Mouse (Mus musculus) gastrocnemius, postnatal 36 days (tissue): ENCODE results near the gene Olfr1076. TPM values are rescaled to one million over a fixed set of nuclear protein-coding genes. Genes with fewer than 3 reads are reported as not detected.
"Not testable (repeated sequence)": the region's sequence is repeated elsewhere in the genome, so short reads cannot be mapped to it uniquely, and the experiment has no call there.

Experiments used
- DNase-seq, 2 experiments: peaks; one replicate each; pipeline ENCODE4 v3.0.0; 2022
- intact Hi-C: fragments of 180-260 bp; cut with DNase I; formaldehyde crosslinking; loops from one replicate; pipeline ENCODE4 v1.15.1; 2025
- long read RNA-seq, 2 experiments: library from polyadenylated mRNA; stranded (forward); transcript quantifications; one replicate each; pipeline ENCODE4 v2.0.0; 2021
- total RNA-seq, 2 experiments: library from RNA; stranded (reverse); gene quantifications; 2 replicates each; pipeline ENCODE4 v1.2.3; 2021

Gene Olfr1076
- total RNA-seq, result not detected
- long read RNA-seq, experiment 1, result 0 reads
- long read RNA-seq, experiment 2, result 0 reads

- DNase-seq, result no peak
- intact Hi-C loops, result no loop called here
Measured at GRCm38 (mm10) chr2:86508161-86508560, at the start of gene Olfr1076. Olfr1076 (plus strand) TSS chr2:86508461.

DNA sequence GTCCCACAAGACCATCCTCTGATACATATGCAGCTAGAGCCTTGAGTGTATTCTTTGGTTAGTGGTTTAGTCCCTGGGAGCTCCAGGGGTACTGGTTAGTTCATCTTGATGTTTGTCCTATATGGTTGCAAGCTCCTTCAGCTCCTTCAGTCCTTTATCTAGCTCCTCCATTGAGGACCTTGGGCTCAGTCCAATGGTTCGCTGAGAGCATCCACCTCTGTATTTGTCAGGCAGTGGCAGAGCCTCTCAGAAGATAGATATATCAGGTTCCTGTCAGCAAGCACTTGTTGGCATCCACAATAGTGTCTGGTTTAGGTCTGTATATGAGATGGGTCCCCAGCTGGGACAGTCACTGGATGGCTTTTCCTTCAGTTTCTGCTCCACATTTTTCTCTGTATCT lies 47.8 kb upstream of the Olfr1076 start:
- intact Hi-C loops, result no loop called here
- no peak for DNase-seq

DNA sequence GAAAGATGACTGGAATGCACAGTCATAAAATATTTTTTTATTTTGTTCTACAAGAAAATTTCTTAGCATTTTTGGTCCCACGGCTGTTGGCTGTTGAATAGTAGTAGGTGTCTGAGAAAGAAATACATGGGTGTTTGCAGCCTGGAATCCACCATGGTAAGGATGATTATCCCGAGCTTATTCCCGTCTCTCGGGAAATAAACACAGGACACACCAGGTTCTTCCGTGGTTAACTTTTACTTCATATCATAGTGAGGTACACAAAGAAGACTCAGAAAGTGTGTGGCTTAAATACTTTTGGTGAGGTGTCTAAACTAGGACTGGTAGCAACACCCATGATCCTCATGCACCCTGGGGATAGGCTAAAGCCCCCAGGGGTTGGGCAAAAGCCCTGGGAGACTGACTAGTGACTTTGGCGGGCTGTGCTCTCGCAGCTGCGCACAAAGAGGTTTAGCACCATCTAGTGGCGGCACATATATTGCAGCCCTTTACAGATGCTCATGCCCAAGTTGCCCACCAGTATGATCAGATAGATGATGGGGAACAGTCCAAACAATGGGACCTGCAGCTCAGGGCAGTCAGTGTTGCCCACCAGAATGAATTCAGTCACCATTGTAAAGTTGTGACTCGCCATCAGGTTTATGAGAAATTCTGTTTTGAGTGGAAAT lies 43.7 kb upstream of the Olfr1076 start:
- intact Hi-C loops, result loop anchor here (2.0 kb wide), 1 partner anchor 734 kb away; no protein-coding TSS in a partner anchor
- DNase-seq, result peak in 1 of 2 experiments; percentile 4

DNA sequence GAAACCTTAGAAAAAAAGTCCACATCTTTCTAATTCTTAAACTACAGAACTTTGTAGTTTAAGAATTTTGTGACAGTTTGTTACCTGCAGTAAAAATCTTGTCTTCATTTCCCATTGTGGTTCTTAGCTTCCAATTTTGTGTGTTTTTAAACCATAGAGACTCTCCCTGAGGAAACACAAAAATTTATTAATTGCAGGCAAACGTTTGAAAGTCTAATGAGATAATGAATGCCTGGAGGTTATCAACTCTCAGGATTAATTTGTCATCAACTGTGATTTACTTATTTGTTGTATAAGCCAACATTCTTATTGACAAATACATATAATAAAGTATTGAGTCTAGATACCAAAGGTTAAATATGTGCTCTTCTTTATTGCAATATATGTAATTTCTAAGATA lies 21.0 kb upstream of the Olfr1076 start, which contains the start of gene Olfr228:
Olfr228 (minus strand) TSS at position 101 of the 400 bp plus-strand sequence.
- DNase-seq, result no peak
- intact Hi-C loops, result no loop called here

DNA sequence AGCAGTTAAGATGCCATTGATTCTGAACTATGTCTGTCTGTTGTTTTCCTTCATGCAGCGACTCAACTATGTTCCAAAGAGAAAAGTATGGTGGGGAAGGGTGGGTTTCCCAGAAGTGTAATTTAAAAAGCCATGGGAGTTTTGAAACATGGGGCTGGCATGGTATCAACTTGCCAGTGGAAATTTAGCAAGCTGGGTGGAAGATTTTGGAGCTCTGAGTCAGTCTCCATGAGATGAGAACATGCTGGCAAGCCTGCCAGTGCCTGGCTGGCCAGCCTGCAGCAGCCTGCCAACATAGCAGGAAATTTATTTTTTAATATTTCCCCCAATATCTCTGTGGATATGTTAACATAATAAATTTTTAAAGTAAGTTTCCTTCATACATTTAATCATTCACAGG lies 22.7 kb downstream of the Olfr1076 start:
- DNase-seq, result no peak
- intact Hi-C loops, result no loop called here

- no peak for DNase-seq
- intact Hi-C loops, result no loop called here
Measured at GRCm38 (mm10) chr2:86542380-86542779, 34.1 kb downstream of the Olfr1076 start, which contains the start of gene Olfr1079. Olfr1079 (minus strand) TSS chr2:86542480.

DNA sequence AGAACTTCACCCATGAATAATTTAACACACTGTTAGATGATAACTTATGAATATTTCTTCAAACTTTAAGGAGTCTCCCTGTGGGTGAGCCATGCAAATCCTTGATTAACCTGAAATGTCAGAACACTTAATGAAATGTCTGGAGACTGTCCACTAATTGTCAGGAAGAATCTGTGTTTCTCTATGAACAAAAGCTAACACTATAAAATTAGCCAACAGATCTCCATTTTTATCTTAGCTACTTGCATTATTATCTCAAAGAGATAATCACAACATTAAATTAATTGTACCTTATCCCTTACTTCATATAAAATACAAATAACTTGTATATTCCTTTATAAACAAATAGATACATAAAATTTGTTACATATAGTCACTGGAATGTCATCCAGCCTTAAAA lies 49.9 kb downstream of the Olfr1076 start, which contains the start of gene Olfr1080:
Olfr1080 (minus strand) TSS at position 101 of the 400 bp plus-strand sequence.
- intact Hi-C loops, DNase-seq: not testable (repeated sequence)

Other genes with a start within 250 kb of the Olfr1076 start
- not detected for gene Olfr1051, start 229.4 kb upstream of the Olfr1076 start, total RNA-seq
- gene Olfr1052, start 216.0 kb upstream of the Olfr1076 start, total RNA-seq, result not detected
- not detected for gene Olfr1053, start 193.2 kb upstream of the Olfr1076 start, total RNA-seq
- gene Olfr1054, start 173.0 kb upstream of the Olfr1076 start, total RNA-seq, result not detected
- gene Olfr1055, start 158.2 kb upstream of the Olfr1076 start, total RNA-seq, result not detected
- not detected for gene Olfr1056, start 146.0 kb upstream of the Olfr1076 start, total RNA-seq
- not detected for gene Olfr1057, start 130.1 kb upstream of the Olfr1076 start, total RNA-seq
- gene Olfr1058, start 119.9 kb upstream of the Olfr1076 start, total RNA-seq, result not detected
- not detected for gene Olfr1061, start 94.4 kb upstream of the Olfr1076 start, total RNA-seq
- gene Olfr1062, start 81.7 kb upstream of the Olfr1076 start, total RNA-seq, result not detected
- not detected for gene Olfr1065, start 57.9 kb upstream of the Olfr1076 start, total RNA-seq
- gene Olfr1066, start 52.2 kb upstream of the Olfr1076 start, total RNA-seq, result not detected
- gene Olfr228, start 21.1 kb upstream of the Olfr1076 start, total RNA-seq, result not detected
- not detected for gene Olfr1079, start 34.0 kb downstream of the Olfr1076 start, total RNA-seq
- not detected for gene Olfr1080, start 49.8 kb downstream of the Olfr1076 start, total RNA-seq
- not detected for gene Olfr1082, start 90.5 kb downstream of the Olfr1076 start, total RNA-seq
- gene Olfr1084, start 131.3 kb downstream of the Olfr1076 start, total RNA-seq, result not detected
- not detected for gene Olfr1085, start 153.6 kb downstream of the Olfr1076 start, total RNA-seq
- gene Olfr1086, start 171.6 kb downstream of the Olfr1076 start, total RNA-seq, result not detected
- gene Olfr1087, start 189.9 kb downstream of the Olfr1076 start, total RNA-seq, result not detected
- gene Olfr1089, start 225.2 kb downstream of the Olfr1076 start, total RNA-seq, result not detected